Mouse (Mus musculus) midbrain, postnatal 0 days (tissue): ENCODE data around the gene Psip1. TPM values are rescaled to one million over a fixed set of nuclear protein-coding genes. Genes with fewer than 3 reads are reported as not detected.
"Not testable (repeated sequence)": the region's sequence is repeated elsewhere in the genome, so short reads cannot be mapped to it uniquely, and the experiment has no call there.

Experiments used
- ATAC-seq: fragments of 200-750 bp; cut with Nextera tagmentation; 2 replicates; pipeline ENCODE4 v1.8.0; 2017; ENCODE audit warnings: moderate number of reproducible peaks, mild to moderate bottlenecking, moderate TSS enrichment, moderate library complexity; ENCODE audit not compliant: low FRiP score
- DNase-seq: peaks from one replicate; pipeline ENCODE4 v3.0.0-alpha.2; 2015; ENCODE audit warnings: low spot score
- H3K27ac ChIP-seq: fragments of 300-500 bp; sonication (generic); 2 replicates; pipeline ENCODE4 v1.5.1; 2014; ENCODE audit warnings: low read depth, mild to moderate bottlenecking, low read length, mixed read lengths
- H3K27me3 ChIP-seq: fragments of 300-500 bp; sonication (generic); 2 replicates; pipeline ENCODE4 v1.6.1; 2014; ENCODE audit warnings: low read length, control low read depth, mixed read lengths; ENCODE audit not compliant: insufficient read depth
- H3K36me3 ChIP-seq: fragments of 300-500 bp; sonication (generic); 2 replicates; pipeline ENCODE4 v1.6.1; 2014; ENCODE audit warnings: low read length, control low read depth, mixed read lengths; ENCODE audit not compliant: insufficient read depth
- H3K4me1 ChIP-seq: fragments of 300-500 bp; sonication (generic); 2 replicates; pipeline ENCODE4 v1.6.1; 2014; ENCODE audit warnings: mild to moderate bottlenecking, control low read depth, antibody characterized with exemption, low read length, mixed read lengths; ENCODE audit not compliant: insufficient read depth
- H3K4me2 ChIP-seq: fragments of 300-500 bp; sonication (generic); 2 replicates; pipeline ENCODE4 v1.6.1; 2014; ENCODE audit warnings: low read depth, mild to moderate bottlenecking, low read length, mixed read lengths; ENCODE audit not compliant: poor library complexity, severe bottlenecking
- H3K4me3 ChIP-seq: fragments of 300-500 bp; sonication (generic); 2 replicates; pipeline ENCODE4 v1.5.1; 2014; ENCODE audit warnings: low read depth, mild to moderate bottlenecking, low read length, moderate library complexity
- H3K9ac ChIP-seq: fragments of 300-500 bp; sonication (generic); replicated peaks from 2 replicates; pipeline ENCODE4 v1.6.1; 2014; ENCODE audit warnings: mild to moderate bottlenecking, low read length, moderate library complexity, mixed read lengths; ENCODE audit not compliant: poor library complexity, severe bottlenecking
- H3K9me3 ChIP-seq: fragments of 300-500 bp; sonication (generic); 2 replicates; pipeline ENCODE4 v1.6.1; 2016; ENCODE audit warnings: low read length, control low read depth
- CTCF ChIP-seq: IDR thresholded peaks from 2 replicates; pipeline ENCODE4 v1.5.1; 2016; ENCODE audit warnings: antibody characterized with exemption, mild to moderate bottlenecking
- WGBS: fragments of 180-500 bp; shearing (Covaris S2); extraction: QIAGEN DNeasy Blood & Tissue Kit; methylation state at CpG from one replicate; pipeline ENCODE4 v1.1.7; 2014; 5-methylcytosine and 5-hydroxymethylcytosine counted together
- polyA plus RNA-seq: library from polyadenylated mRNA; unstranded; fragments of >200 nt; fragmentation: Nextera tagmentation; extraction: Ambion mirVana; gene quantifications from 2 replicates; pipeline ENCODE4 v1.2.1, GENCODE M21; 2015
- total RNA-seq: library from RNA; depleted of rRNA; stranded (reverse); fragments of >200 nt; gene quantifications from 2 replicates; pipeline ENCODE4 v1.2.3, GENCODE M21; 2014; rRNA removed

Psip1 gene
- total RNA-seq, result 206 and 254 TPM in 2 replicates
- 273 and 320 TPM in 2 replicates for polyA plus RNA-seq

GRCm38 (mm10) chr4:83486117-83486901 lies at the start of gene Psip1:
Gene Psip1 (minus strand): TSS chr4:83486459.
- peak within 1 kb of the TSS; percentile 99 for H3K9ac ChIP-seq
- DNase-seq (peak; percentile 89), ATAC-seq (peak; percentile 94)
- H3K4me1 ChIP-seq, result peaks cover 9% of the 10 kb centered on the region; the same call in 1 of the 2 replicates
- peak within 1 kb of the TSS; percentile 100 for H3K27ac ChIP-seq
- no peaks in the 10 kb centered on the region for H3K9me3 ChIP-seq
- peaks cover 10% of the 10 kb centered on the region; the same call in 1 of the 2 replicates for H3K36me3 ChIP-seq
- TF ChIP-seq CTCF, result peak; percentile 65
- peak within 1 kb of the TSS; percentile 92 for H3K4me3 ChIP-seq
- H3K4me2 ChIP-seq, result peak within 1 kb of the TSS; percentile 61
- 0% methylated on average over 55 of the region's 86 CpGs for WGBS
- H3K27me3 ChIP-seq, result no peaks in the 10 kb centered on the region

GRCm38 (mm10) chr4:83534024-83534423 lies 47.8 kb upstream of the Psip1 start:
- no peaks in the 10 kb centered on the region for H3K27me3 ChIP-seq
- ATAC-seq (no peak), DNase-seq (no peak)
- H3K9ac ChIP-seq, result no peak overlapping the region
- no peak overlapping the region for H3K27ac ChIP-seq
- no peaks in the 10 kb centered on the region for H3K9me3 ChIP-seq
- H3K4me2 ChIP-seq, result no peak overlapping the region
- no peak overlapping the region for H3K4me3 ChIP-seq
- no peak for TF ChIP-seq CTCF
- no peaks in the 10 kb centered on the region for H3K4me1 ChIP-seq
- WGBS, result 90% methylated on average over 7 of the region's 7 CpGs
- no peaks in the 10 kb centered on the region for H3K36me3 ChIP-seq

- H3K27ac ChIP-seq, result no peak overlapping the region
- no peak for ATAC-seq
- WGBS, result 87% methylated on average over 9 of the region's 9 CpGs
- H3K36me3 ChIP-seq, result no peaks in the 10 kb centered on the region
- no peak overlapping the region for H3K4me2 ChIP-seq
- H3K9ac ChIP-seq, result no peak overlapping the region
- H3K27me3 ChIP-seq, result no peaks in the 10 kb centered on the region
- no peak for DNase-seq
- no peaks in the 10 kb centered on the region for H3K4me1 ChIP-seq
- no peaks in the 10 kb centered on the region for H3K9me3 ChIP-seq
- peak; percentile 9; the same call in 1 of the 2 replicates for TF ChIP-seq CTCF
- H3K4me3 ChIP-seq, result no peak overlapping the region
Observed at GRCm38 (mm10) chr4:83533168-83533911, 47.1 kb upstream of the Psip1 start.

- DNase-seq, H3K4me2 ChIP-seq, H3K4me3 ChIP-seq, H3K27ac ChIP-seq, H3K27me3 ChIP-seq, H3K9me3 ChIP-seq, ATAC-seq, H3K4me1 ChIP-seq, H3K9ac ChIP-seq, H3K36me3 ChIP-seq: not testable (repeated sequence)
- peak; percentile 23; the same call in 1 of the 2 replicates for TF ChIP-seq CTCF
- WGBS, result 95% methylated on average over 4 of the region's 4 CpGs
Observed at GRCm38 (mm10) chr4:83530060-83530459, 43.8 kb upstream of the Psip1 start.

GRCm38 (mm10) chr4:83527921-83528320 lies 41.7 kb upstream of the Psip1 start:
- Histone ChIP-seq H3K9me3 (no peaks in the 10 kb centered on the region), H3K4me1 (no peaks in the 10 kb centered on the region), H3K4me3 (no peak overlapping the region), H3K4me2 (no peak overlapping the region), H3K9ac (no peak overlapping the region), H3K27ac (no peak overlapping the region), H3K27me3 (no peaks in the 10 kb centered on the region), H3K36me3 (no peaks in the 10 kb centered on the region)
- peak; percentile 28 for DNase-seq
- ATAC-seq, result no peak
- TF ChIP-seq CTCF, result peak; percentile 61

GRCm38 (mm10) chr4:83526988-83527334 lies 40.7 kb upstream of the Psip1 start:
- no peak for DNase-seq
- 61% methylated on average over 6 of the region's 6 CpGs for WGBS
- Histone ChIP-seq H3K9me3 (no peaks in the 10 kb centered on the region), H3K4me3 (no peak overlapping the region), H3K9ac (no peak overlapping the region), H3K36me3 (no peaks in the 10 kb centered on the region), H3K4me1 (no peaks in the 10 kb centered on the region), H3K27me3 (no peaks in the 10 kb centered on the region), H3K27ac (no peak overlapping the region), H3K4me2 (no peak overlapping the region)
- no peak for ATAC-seq
- no peak for TF ChIP-seq CTCF
